Mouse (Mus musculus) spleen, postnatal 0 days (tissue): Measurements from ENCODE around the gene Cpa1. TPM values are rescaled to one million over a fixed set of nuclear protein-coding genes. Genes with fewer than 3 reads are reported as not detected.

Experiments
- polyA plus RNA-seq: library from polyadenylated mRNA; unstranded; fragments of >200 nt; fragmentation: Nextera tagmentation; extraction: Ambion mirVana; gene quantifications from 2 replicates; pipeline ENCODE4 v1.2.1, GENCODE M21; 2015

Gene Cpa1
- polyA plus RNA-seq: 5.4 and 22.8 TPM in 2 replicates

DNA sequence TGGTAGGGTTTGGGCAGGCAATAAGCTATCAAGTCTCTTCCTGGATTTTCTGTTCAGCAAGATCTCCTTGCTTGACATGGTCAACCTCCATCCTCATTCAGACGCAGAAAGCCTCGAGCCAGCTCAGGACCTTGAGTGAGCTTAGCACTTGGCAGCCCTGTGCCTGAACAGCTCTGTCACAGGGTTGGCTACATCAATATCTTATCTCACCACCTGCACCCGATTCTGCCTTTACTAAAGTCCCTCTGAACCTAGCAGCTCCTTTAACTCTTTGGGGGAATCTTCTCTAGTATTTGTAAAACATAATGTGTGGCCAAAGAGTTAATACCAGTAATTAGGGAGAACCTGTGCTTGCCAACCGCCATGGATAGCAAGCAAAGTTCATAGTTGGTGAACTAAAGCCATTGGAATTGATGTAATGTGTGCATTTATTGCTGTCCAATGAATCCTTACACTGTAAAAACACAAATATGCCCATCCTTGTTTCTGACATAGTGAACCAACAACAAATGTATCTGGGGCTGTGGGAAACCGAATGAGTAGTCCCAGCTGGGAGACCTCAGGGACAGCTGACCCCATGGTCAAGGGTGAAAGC, at the start of gene Cpa1:
TSS of gene Cpa1 (plus strand) at position 545 of the 595 bp plus-strand sequence.

DNA sequence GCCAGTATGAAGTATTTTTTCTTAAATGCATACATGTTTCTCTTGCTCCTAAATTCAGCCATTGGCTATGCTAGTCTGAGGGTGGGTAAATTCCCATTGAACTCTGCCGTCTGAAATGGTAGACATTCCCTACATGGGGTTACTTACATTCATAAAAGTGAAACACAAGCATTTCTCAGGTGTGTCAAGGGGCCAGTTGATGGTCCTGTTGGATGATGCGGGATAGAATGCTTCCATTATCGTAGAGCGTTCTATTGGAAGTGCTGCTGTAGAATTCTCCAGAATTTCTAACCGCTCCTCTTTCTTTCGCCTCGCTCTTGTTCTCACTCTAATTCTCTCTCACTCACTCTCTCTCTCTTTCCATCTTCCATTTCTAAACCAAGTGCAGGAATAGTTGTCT, 28.3 kb upstream of the Cpa1 start, which contains the start of gene Cpa5:
TSS of gene Cpa5 (plus strand) at position 301 of the 400 bp plus-strand sequence.

GRCm38 (mm10) chr6:30693350-30693991, 54.5 kb downstream of the Cpa1 start, which contains the start of gene Cep41:
Cep41 (minus strand) TSS chr6:30693749.

Other genes starting within 250 kb of the Cpa1 start
- gene Zc3hc1, start 248.2 kb upstream of the Cpa1 start, polyA plus RNA-seq: 27.1 and 29.1 TPM in 2 replicates
- 6.5 and 7.0 TPM in 2 replicates for gene Klhdc10, start 237.3 kb upstream of the Cpa1 start, polyA plus RNA-seq
- gene Tmem209, start 129.4 kb upstream of the Cpa1 start, polyA plus RNA-seq: 22.9 and 26.3 TPM in 2 replicates
- gene Ssmem1, start 129.4 kb upstream of the Cpa1 start, polyA plus RNA-seq: 0.26 TPM in 1 of 2 replicates, not detected in the other
- 5.7 and 16.5 TPM in 2 replicates for gene Cpa2, start 97.6 kb upstream of the Cpa1 start, polyA plus RNA-seq
- 0.04 TPM in 1 of 2 replicates, not detected in the other for gene Cpa4, start 70.8 kb upstream of the Cpa1 start, polyA plus RNA-seq
- gene Cpa5, start 28.2 kb upstream of the Cpa1 start, polyA plus RNA-seq: not detected in 2 replicates
- gene Cep41, start 54.5 kb downstream of the Cpa1 start, polyA plus RNA-seq: 7.7 and 7.9 TPM in 2 replicates
- gene Mest, start 84.3 kb downstream of the Cpa1 start, polyA plus RNA-seq: 118 and 147 TPM in 2 replicates